Mouse (Mus musculus) urinary bladder, postnatal 10 days (tissue): ENCODE results near the gene Adcy1.

Source experiments
- DNase-seq: peaks from one replicate; pipeline ENCODE4 v3.0.0; 2022; ENCODE audit warnings: low spot score

Adcy1 gene

DNA sequence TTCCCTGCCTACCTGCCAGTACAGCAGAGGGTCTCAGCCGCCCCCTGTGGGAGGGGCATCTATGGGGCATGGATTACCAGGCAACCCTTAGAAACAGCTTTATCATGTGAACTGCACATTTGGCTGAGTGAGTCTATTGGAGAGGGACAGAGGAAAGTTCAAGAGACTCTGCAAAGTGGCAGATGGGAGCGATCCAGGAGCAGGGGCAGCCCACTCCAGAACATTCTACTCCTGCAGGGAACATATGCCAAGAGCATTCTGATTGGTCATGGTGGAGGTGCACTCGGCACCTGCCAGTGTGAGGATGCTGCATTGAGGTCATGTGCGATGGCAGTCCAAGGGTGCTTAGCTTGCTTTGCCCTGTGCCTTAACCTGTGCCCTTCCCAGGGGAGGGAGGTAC is 6.5 kb downstream of the Adcy1 start:
- DNase-seq, result no peak

DNA sequence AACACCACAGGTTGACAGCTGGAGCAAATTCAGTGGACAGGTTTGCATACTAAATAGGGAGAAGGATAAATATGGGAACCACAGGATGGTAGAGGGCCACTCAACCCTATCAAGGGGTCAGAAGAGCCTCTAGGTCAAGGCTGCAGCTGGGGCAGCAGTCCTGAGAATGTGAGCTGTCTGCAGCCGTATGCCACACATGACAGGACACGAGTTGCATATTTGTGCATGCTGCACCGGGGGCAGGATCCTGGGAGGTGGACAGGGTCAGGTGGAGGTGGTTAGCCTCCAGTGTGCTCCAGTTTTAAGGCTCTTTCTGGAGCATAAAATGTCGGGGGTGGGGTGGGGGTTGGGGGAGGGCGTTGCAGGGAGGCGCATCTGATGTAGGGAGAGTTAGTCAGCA is 8.3 kb downstream of the Adcy1 start:
- no peak for DNase-seq

DNA sequence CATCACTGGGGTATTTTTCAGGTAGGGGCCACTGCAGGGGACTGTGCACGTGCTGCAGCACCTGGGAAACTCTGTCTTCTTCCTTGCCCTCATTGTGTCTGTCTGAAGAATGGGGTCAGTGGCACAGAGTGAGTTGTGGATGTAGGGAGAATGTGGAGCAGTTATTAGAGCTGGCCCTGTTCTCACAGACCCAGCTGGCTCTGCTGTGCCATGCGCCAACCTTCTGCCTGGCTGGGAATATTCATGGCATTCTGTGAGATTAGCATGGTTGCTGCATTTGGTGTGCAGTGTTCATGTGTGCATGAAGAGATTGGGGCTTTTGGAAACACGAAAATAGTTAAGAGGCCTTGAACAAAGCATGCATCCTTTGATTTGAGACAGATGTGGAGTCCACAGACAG is 10.3 kb downstream of the Adcy1 start:
- no peak for DNase-seq

DNA sequence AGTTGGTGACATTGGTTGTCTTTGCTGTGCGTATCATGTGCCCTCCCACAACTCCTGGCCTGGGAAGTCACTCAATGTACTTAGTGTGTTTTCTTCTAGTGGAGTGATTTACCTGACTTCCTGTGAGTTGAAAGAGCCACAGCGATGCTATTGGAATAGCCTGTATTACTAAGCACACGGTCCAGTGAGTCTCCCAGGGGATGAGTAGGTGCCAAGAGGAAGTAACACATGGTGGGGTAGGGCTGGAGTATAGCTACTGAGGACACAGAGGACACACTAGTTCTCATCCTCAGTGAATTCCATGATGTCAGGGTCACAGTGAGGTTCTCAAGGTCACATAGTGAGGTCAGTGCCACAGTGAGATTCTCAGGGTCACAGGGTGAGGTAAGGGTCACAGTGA is 13.2 kb downstream of the Adcy1 start:
- no peak for DNase-seq

DNA sequence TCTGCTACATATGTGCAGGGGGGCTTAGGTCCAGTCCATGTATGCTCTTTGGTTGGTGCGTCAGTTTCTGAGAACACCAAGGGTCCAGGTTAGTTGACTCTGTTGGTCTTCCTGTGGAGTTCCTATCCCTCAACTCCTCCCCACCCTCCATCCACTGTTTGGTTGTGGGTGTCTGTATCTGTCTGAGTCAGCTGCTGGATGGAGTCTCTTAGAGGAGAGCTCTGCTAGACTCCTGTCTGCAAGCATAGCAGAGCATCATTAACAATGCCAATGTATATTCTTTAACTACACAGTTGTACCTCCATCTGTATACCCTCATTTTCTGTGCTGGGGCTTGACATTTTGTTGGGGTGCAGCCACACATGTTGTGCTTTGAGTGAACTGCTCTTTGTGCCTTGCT is 18.6 kb downstream of the Adcy1 start:
- no peak for DNase-seq

DNA sequence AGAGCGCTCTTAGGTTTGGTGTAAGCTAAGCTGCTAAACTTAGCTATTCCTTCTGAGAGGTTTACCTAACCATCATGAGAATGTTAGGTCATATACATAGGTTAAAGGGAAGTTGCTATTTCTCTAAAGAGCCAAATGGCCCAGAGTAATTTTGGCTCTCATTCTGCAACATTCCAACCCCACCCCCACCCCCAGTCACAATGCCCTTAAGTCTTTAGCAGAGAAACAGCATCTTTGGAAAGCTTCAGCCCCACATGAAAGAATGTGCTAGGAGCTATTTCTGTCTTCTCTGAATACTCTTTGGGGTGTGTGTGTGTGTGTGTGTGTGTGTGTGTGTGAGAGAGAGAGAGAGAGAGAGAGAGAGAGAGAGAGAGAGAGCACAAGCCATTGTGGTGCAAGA is 20.6 kb downstream of the Adcy1 start:
- DNase-seq, result no peak

DNA sequence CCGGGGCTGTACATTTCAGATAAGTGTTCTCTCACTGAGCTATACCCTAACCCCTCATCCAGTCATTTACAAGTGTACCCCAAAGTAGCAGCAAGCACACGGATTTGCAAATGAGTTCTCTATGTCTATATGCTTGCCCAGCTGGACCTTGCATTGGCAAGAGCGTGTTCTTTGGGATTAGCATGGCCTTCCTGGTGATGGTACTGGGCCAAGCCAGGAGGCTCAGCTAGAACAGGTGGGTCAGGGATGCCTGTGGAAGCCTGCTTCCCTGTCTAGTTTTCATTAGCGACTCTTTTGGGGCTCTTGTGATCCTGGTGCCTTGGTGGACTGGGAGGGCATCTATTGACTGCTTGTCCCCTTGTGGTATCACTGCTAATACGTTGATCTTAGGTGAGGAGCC is 21.9 kb downstream of the Adcy1 start:
- DNase-seq, result no peak

DNA sequence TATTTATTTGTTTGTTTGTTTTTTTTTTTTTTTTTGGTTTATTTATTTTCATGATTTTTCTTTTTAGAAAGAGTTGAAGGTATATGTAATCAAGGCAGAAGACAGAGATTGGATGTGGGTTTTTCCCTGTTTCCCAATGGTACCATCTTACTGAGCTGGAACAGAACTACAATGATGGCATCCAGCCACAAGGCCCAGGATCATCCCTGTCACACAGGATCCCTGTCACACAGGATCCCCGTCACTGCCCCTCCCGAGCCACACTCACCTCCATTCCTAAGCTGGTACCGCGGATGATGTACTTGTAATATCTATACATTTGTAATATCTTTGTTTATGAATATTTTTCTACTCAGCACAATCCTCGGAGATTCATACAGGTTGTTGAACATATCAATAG is 27.8 kb downstream of the Adcy1 start:
- DNase-seq, result no peak

DNA sequence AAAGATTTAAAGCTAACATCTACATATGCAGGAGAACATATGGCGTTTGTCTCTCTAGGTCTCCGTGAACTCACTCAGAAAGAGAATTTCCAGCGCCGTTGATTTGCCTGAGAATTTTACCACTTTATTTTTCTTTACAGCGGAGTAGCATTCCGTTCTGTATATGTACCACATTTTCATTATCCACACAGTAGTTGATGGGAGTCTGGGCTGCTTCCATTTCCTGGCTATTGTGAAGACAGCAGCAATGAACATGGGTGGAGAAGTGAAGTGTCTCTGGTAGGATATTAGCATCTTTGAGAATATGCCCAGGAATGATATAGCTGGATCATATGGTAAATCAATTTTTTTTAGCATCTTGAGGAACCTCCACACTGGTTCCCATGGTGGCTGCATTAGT is 31.6 kb downstream of the Adcy1 start:
- no peak for DNase-seq

DNA sequence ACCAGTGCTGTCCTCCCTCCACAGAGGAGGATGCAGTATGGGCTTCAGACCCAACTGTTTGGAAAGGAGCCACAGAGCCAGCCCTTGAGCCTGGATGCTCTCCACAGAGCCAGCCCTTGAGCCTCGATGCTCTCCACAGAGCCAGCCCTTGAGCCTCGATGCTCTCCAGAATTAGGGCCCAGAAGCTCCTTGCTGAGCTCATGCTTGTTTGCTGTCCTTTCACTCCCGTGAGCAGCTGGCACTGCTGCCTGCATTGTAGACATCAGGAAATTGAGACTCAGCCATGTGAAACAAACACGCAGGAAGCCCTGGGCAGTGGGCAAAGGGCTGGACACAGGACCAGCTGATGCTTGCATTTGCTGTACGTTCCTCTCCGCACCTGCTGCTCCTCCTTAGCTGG is 38.4 kb downstream of the Adcy1 start:
- DNase-seq, result no peak

DNA sequence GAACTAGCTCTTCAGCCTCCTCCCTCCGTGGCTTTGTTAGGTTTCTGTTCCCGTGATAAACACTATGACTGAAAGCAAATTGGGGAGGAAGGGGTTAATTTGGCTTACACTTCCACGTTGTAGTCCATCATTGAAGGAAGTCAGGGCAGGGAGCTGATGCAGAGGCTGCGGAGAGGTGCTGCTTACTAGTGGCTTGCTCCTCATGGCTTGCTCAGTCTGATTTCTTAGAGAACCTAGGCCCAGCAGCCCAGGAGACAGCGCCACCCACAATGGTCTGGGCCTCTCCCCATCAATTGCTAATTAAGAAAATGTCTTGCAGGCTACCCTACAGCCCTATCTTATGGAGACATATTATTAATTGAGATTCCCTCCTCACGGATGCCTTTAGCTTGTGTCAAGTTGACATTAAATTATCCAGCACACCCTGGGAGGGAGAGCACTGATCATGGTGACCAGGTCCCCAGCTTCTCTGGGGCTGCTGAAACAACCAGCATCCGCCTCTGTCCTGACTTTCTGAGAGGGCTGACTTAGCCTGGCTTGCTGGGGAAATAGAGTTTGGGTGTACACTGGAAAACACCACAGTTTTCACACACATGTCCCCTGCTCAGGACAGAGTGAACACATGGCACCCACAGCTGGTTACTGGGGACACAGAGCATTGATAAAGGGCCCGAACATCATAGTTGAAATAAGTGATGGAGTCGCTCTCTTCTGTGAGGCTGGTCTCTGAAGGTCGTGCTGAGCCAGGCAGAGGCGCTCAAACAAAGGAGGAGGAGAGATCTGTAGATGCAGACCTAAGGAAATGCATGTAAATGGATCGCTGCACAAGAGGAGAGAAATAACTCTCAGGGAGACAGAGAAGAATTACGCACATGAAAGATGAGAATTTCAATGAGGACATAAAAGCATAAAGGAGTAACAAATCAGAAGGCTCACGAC is 39.2 kb downstream of the Adcy1 start:
- no peak for DNase-seq

DNA sequence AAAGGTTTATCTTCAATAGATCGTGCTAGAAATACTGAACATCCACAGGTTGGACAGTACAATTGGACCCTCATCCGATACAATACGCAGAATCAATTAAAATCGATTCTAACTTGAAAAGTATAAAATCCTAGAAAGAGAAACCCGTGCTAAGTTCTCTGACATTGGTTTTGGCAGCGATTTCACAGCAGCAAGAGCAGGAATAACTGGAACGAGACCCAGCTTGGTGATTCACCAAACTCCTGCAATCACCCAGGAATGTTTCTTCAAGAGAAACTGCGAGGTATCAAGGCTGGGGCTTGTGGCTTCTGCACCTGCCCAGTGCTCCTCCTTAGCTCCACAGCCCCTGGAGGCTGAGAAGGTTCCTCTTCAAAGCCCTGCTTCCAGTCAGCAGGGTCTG is 42.0 kb downstream of the Adcy1 start:
- DNase-seq, result no peak

DNA sequence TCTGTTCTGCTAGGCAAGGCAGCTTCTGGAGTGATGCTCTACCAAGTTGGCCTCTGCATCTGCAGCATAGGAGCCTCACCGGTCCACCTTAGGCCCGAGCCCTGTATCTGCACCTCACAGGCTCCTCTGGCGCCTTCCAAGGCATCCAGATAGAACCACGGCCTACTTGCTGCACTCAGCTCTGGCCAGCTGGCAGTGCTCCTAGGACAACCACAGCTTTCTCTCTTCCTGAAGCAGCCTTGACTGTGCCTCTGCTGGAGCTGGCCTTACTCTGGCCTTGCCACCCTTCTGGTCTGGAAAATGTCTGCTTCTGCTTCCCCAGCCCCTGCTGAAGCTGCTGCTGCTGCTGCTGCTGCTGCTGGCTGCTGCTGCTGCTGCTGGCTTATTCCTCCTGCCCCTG is 45.8 kb downstream of the Adcy1 start:
- no peak for DNase-seq

DNA sequence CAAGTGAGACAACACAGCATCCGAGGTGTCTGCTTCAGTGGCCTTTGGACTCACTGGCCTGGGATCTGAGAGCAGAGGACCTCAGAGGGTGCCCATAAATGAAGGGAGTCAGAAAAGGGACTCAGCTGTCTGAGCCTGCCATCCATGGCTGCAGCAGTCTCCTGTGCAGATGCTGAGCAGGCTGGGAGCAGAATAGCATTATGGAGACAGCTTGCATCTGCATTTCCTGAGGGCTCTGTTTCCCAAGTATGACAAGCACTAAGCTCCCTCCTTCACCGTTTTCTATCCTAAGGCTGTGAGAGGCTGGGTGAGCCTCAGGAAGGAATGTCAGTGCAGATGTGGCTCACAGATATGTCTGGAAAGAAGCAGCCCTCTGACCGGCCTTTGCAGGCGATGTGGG is 49.8 kb downstream of the Adcy1 start:
- DNase-seq, result no peak

DNA sequence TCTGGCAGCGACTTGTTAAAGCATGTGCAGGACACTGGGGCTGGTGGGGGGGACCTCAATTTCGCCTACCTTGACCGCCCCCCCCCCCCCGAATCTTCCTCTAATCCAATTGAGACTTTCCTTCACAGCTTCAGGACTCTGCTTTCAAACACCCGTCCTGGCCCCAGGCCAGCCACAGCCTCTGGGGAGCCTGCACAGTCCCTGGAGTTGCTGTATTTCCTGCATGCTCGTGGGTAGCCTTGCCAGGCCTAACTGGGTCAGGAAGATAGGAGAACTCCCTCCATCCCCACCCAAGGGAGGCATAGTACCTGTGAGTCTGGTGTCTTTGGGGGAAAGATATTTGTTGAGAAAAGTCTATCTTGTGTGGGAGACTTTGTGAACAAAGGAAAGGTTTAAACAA is 50.4 kb downstream of the Adcy1 start:
- DNase-seq, result no peak

DNA sequence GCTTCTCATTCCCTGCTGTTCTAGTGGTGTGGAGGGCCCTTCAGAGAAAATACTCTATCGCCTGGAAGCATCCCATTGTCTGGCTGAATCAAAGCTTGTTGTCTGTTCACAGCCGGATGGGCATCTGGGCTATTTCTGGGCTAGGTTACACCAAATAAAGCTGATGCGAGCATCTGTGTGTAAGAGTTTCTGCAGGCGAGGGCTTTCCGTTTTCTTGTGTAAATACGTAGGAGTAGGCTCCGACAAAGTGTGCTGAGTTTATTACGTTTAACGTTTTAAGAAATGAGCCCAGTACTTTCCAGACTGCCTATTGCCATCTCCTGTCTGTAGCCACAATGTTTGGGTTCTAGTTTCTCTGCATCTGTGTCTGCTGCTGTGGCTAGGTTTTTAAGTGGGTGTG is 51.0 kb downstream of the Adcy1 start:
- DNase-seq, result no peak

DNA sequence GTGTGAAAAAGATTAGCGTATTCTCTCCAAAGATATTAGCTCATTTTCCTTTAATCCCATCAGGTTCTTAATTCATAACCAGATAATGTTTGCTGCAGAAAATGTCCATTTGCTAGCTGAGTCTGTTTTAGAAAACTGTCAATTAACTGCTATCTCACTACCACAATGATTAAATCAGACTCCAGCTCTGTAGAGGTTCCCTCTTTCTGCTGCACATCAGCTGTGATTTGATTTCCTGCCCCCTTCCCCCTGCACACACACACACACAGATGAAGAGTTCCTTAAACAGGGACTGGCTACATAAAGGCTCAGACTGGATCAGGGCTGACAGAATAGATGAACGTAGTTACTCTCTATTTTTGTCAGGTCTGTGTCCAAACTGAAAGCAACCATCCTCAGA is 53.4 kb downstream of the Adcy1 start:
- DNase-seq, result no peak

DNA sequence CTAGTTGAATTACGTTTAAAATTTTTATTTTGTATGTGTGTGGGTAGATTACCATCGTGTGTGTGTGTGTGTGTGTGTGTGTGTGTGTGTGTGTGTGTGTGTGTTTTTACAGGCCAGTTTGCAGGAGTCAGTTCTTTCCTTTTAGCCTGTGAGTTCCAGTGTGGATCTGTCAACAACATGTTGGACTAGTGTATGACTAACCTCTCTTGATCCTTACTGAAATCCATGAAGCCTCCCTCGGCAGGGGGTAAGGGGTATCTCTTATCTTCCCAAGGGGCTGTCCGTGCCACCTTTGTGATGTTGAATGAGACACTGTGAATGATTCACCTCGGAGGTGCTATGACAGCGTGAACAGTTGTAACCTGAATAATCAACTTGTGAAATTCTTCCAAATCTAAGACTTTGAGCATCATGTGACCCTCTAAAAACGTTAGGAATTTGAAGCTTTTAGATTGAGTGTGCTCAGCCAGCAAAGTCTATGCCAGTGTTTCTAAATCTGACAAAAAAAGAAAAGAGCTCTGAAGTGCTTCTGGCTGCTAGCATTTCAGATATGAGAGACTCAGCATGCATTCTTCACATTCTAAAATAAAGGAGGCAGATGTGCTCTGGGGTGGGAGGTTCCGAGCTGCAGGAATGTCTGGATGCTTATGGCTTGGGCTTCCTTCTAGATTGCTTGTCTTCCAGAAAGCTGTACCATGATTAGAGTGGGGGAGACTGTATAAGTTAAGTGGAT is 66.2 kb downstream of the Adcy1 start:
- DNase-seq, result no peak

DNA sequence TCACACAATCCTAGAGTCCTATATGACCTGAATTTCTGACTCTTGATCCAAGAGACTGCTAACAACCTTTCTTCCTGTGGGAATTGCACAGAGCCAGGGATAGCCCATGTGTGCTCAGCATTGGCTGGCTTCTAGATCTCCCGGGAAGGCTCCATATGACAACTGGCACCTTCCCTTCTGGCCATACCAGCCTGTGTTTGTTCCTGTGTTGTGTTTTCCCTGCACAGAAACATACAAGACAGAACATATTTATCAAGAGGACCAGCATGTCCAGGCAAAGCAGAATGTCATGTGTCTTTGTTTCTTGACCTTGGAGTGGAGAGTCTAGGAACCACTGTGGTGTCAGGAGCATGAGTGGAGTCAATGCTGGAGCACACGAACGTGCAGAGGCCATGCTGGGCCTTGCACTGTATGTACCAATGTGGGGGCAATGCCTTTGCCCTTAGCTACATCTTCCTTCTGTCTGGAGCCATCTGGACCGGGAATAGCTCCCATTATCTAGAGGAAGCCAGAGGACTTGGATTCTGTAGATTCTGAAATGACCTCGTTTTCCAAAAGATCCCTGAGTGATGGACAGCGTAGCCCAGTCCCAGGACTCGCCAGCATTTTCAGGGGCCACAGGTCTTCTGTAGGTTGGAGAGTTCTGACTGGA is 69.6 kb downstream of the Adcy1 start:
- DNase-seq, result no peak

DNA sequence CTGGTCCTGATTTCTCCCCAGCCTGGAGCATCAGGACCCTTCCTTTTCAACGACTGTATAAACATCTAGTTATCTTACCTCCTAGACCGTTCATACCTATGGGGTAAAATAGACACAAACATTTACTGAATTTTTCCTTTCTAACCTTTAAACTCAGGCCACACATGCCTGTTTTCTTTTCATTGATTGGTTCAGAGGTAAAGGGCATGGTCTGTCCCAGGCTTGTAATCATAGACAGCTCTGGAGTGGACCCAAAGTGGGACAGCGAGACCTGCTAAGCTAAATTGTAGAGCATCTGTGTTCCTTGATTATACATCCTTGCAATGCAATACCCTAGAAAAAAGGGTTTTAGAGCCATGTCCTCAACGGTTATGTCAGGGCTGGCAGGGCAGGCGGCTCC is 70.4 kb downstream of the Adcy1 start:
- no peak for DNase-seq

DNA sequence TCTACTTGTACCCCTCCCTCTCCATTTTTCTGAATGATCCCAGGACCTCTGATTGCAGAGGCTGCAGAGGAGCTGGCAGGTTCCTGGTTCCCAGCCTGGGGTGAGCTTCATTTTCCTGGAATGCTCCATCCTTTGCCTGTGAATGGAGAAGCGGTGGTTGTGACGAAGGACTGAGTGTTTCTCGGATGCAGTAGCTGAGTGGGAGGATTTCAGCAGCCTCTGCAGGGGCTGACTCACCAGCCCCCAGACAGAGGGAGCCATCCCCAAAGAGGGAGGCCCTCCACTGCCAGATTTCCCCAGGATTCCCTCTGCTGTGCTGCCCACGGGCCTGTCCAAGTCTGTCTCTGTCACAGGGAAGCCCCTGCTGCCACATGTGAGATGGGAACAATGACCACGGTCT is 71.0 kb downstream of the Adcy1 start:
- no peak for DNase-seq

DNA sequence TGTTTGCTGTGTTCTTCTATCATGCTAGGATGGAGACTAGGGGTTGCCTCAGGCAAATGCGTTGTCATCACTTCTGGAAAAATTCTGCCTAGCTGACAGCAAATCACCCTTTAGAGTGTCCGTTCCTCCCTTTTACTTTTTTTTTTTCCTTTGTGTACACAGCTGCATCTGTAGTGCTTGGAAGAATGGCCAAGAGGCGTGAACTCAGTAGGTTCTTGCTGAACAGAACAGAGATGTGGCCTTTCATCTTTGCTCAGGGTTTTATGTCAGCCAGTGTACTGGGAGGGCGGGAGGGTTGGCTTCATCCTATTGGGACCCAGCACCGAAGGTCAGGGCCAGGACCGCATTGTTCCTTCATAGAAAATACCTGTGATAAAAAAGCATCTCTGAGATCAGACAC is 72.0 kb downstream of the Adcy1 start:
- no peak for DNase-seq

DNA sequence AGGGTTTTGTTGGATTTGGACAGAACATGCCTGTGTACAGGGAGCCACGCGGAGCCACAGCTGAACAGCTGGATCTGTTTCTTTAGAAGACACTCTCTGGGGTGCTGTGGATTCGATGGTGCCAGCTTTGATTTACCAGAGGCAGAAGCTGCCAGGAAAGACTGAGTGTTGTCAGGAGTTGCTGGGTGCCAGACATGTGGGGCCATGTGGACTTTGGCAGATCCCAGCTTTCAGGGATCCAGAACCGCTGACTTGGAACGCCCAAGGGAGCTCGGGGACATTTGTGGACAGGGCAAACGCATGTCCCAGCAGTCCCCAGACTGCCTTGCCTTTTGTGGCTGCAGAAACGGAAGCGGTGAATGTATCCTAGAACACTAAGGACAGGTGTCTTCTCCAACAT is 72.5 kb downstream of the Adcy1 start:
- no peak for DNase-seq
